Mouse (Mus musculus) adipocyte (in vitro differentiated cells): ENCODE data around the gene Psmd9.

Experiments used
- DNase-seq: peaks from one replicate; pipeline ENCODE4 v3.0.0-alpha.2; 2016; ENCODE audit warnings: low spot score

The Psmd9 gene

DNA sequence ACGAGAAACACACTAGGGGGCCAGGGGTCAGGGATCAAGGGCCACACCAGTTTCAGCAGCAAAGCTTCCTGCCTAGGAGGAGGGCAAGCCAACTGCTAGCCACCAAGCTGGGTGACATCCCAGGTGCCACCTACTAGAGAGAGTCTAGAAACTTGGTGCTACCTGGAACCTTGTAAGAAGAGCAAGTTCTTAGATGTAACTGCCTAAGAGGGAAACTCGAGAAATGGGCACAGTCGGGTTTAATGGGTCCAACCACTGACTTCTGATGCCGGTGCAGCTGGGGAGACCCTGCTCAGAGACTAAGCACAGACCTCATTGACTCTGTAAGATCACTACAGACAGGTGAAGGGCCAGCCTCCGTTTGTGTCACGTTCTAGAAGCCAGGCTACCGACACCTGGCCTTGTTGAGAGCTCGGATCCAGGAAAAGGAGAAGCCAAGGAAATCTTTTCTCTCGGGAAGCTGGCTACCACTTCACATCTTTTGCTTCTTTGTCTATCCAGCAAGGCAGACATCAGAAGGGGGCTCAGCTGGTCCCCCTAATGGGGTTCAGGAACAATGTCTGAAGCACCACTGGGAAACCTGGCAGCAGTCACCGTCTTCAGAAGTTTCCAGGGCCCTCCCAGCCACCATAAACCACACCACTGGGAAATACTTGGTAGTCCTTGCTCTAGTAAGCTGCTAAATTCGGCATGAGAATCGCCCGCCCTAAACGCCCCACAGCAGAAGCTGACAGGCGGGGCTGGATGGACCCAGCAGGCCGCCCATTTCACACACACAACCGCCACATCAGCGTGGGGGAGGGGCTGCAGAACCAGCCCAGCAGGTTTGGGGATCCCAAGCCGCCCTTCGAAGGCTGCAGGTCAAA lies 31.9 kb upstream of the Psmd9 start:
- DNase-seq = peak; percentile 97

DNA sequence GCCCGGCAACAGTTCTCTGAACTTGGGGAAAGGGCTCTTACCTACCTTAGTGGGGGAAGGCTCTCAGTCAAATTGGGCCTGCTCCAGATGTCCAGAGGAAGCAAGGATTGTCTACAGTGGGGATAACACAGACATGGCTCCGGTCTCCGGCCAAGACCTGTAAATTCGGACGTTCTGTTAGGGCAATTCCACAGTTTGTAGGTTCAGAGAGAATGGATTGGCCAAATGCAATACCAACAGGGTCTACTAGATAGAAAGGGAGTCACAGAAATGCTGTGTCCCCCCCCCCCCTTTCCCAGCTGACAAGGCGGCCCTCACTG lies 31.3 kb upstream of the Psmd9 start:
- DNase-seq = no peak

DNA sequence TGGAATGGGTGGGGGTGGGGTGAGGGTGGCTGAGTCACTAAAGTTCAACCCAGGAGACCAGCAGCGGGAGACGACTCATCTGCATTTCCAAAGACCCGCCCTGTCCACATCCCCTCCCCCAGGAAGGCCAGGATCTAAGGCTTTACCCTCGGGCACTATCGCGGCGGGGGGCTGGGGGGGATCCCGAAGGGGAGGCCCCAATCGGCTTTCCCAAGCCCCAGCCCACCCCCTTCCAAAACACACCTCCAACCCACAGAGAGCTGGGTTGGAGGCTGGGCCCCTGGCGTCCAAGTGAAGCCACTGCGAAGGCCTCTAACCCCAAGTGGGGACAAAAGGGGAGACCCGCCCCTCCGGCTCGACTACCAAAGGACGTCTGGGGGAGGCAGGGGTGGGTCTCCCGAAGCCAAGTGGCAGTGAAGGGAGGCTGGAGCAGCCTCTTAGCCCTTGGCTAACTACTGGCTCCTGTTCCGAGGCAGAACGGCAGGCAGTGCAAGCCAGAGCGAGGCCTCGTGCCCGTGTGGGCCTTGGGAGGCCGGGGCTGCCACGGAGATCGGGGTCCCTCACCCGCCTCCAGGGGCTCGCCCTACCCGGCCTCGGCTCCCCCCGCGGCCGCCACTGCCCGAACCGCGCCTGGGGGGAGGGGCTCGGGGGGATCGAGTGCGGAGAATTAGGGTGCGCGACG lies 30.8 kb upstream of the Psmd9 start:
- DNase-seq = peak; percentile 96

DNA sequence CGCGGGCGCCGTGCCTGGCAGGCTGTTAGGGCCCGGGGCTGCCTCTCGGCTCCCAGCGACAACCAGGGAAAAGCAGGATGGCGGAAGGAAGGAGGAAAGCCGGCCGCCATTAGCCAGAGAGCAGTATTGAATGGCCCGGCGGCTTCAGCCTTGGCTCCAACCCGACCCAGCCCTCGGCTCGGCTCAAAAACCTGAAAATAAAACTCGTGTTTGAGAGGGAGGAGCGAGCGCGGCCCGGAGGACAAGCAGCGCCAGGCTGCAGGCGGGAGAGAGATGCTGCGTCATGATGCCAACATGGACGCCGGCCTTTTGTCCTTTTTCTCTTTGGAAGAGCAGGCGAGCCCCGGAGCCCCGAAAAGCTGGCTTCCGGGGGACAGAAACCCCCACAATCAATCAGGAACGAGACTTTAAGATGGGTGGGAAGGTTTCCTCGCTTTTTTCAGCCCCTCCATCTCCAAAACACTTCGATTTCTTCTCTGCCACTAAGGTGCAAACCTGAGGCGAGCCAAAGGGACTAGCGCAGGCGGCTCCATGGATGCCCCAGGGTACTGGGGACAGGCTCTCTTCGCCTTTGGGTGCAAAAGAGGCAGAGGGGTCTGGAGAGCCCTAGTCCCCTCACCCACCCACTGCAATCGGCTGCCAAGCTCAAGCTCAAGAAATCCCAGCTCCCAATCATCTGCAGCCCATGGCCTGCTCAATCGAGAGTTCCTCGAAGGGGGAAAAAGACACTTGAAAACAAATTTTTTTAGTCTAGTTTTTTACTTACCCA lies 30.1 kb upstream of the Psmd9 start:
- peak; percentile 92 for DNase-seq

DNA sequence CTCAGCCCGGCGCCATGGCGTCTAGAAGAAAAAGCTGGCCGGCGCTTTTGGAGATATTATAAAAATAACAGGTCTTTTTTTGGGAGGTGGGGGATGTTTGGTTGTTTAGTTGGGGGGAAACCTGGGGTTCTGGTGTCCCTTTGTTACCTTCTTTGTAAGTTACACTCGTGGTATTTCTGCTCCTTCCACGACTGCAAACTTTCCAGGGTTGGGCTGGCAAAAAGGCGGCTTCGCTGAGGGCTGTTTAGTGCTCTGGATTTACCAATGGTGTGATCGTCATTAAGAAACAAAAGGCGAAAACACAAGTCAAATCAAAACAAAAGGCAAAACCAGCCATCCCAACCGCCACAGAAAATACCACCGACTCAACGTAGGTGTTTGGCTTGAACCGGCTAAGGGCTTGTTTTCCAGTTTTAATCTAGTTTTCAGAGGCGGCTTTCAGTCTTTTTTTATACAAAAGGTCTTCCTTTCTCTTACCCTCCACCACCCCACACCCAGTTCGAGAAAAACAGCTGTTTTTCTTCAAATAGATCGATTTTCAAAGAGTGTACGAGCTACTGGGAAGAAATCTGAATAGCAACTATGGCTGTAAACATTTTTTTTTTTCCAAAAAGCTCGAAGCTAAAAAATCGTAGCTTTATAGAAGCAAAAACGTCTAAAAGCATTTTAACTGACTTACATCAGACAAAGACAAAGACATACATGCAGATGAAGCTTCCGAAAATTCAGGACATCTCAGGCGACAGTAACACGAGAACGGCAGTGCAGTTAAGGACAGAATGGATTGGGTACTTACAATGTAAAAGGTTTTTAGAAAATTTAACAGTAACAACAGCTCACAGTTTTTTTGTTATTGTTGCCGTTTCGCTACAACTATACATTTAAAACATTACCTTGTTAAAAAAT lies 29.2 kb upstream of the Psmd9 start:
- peak; percentile 74 for DNase-seq

DNA sequence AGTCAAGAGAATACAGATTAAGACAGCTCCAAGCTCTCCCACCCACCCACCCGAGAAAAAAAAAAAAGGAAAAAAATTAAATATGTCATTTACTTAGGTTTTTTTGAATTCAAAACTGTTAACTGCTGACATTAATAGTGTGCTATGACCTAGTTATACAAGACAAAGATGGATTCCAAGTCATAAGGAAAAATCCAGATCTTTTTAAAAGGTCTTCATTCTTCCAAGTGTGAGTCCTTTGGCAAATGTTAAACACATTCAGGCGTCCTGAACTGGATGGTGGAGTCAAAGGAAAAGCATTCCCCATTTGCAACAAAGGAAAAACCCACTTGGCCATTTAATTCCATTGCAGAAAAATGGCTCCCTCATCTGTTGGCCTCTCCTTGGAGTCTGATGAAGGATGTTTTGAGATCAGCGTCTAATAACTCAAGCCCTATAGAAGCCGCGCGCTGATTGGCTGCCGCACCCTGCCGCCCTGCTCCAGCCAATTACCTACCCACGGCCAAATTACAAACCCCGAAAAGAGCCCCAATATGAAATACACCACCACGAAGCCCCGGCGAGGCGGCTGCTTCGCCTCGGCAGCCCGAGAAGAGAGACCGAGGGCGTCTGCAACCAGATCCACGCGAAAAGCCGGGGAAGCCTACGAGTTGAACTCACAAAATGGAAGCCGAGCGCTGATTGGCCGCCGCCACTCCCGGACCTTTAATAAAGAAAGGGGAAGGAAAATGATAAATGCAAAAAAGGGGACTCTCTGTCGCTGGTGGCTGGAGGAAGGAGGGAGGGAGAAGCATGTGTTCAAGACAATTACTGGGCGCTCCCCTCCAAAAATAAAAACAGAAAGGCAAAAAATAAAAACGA lies 28.3 kb upstream of the Psmd9 start:
- DNase-seq = peak; percentile 97

DNA sequence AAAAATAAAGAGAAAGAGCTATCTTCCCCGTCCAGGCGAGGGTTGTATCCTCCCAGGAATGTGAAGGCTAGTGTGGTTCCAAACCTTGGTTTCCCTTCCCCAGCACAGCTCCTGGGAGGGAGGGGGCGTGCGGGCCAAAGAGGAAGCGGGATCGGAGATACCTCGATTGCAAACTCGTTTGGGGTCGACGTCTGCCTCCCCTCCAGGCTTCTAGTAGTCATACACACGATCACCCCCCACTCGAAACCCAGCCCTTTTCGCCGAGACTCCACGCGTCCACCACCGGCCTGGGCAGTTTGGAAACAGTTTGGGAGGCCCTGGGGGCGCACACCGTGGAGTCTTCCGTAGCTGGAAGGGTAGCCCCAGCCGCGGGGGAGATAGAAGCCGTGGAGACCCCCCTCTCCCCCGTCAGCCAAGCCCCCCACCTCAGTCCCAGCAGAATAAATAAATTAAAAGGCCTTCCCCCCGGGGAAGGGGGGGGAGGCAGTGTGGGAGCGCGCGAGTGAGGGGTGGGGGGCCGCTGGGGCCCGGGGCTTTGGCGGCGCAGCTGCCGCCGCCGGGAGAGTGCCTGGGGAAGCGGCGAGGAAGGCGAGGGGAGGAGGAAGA lies 27.6 kb upstream of the Psmd9 start:
- no peak for DNase-seq

DNA sequence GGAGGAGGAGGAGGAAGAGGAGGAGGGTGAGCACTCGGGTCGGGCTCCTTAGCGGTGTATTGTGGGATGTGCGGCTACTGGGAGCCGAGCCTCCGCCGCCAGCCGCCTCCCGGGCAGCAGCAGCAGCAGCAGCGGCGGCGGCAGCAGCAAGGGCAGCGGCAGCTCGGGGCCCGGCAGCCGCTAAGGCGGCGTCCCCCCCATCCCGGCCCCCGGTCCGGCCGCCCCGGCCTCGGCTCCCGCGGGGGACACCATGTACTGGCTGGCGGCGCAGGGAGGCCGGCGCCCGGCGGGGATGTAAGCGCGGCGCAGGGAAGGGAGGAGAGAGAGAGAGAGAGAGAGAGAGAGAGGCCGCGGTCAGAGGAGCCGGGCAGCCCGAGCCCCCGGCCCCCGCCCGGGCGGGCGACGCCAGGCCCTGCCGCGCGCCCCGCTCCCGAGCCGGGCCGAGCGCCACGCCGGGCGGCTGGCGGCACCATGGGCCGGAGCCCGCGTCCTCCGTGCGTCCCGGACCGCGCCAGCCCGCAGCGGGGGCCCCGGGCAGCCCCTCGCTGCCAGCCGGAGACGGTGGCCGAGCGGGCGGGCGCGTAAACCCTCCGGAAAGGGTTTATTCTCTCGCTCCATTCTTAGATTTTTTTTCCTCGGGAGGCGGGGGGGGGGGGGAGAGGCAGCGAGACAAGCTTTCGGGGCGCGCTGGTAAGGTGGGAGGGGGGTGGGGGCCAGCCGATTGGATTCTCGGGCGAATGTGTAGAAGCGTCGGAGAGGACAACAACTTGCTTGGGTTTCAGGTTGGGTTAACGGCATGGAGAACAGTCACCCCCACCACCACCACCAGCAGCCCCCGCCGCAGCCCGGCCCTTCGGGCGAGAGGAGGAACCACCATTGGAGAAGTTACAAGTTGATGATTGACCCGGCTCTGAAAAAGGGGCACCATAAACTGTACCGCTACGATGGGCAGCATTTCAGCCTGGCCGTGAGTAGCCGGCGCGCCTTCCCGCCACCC lies 26.8 kb upstream of the Psmd9 start, which contains the start of gene Setd1b:
TSS of gene Setd1b (plus strand) at position 33 of the 997 bp plus-strand sequence.
- peak; percentile 68 for DNase-seq

DNA sequence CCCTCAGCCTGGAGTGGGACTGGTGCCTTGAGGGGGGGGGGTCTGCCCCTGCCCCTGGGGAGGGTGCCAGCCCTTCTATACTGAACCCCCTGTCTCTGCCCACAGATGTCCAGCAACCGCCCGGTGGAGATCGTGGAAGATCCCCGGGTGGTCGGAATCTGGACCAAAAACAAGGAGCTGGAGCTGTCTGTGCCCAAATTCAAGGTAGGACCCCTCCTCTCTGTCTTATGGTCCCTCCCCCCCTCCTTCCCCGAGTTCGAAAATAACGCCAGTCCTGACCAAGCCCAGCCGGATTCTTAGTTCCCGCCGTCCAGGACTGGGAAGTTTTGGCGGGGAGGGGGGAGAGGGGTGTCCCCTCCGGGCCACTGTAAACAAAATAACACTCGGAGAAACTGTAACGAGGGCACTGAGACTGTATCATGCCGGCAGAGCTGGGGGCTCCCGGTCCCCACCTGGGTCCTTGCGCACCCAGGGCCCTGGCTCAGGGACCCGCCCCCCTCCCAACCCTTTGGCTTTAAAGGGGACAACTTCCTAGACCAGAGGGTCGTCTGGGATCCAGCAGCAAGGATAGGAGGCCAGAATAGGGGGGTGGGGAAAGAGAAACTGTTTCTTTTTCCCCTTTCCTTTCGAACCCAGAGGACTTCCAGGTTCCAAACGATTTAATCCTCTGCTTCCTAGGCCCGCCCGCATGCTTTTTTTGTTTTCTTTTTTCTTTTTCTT lies 25.8 kb upstream of the Psmd9 start:
- DNase-seq = peak; percentile 60

DNA sequence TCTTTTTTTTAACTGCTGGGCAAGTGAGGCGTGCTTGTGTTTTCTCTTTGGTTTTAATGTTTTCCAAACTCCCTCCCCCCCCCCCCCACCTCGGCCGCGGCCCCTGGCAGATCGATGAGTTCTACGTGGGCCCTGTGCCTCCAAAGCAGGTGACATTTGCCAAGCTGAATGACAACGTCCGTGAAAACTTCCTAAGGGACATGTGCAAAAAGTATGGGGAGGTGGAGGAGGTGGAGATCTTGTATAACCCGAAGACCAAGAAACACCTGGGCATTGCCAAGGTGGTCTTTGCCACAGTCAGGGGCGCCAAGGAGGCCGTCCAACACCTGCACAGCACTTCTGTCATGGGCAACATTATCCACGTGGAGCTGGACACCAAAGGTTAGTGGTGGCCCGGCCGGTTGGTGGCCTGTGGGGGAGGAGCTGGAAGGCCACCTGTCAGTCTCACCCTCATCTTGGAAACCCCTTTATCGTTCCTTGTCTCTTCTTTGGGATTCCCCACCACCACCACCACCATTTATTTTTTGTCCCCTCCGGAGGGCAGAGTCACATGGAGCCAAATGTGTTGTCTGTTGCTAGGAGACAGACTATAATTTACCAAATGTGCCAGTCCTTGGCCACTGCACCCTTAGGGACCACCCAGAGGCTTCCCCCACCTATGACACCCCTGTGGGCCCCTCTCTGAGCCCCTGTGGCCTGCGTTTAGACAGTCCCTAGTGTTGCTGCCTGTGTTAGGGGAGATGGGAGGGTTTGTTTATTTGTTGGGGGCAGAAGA lies 25.1 kb upstream of the Psmd9 start:
- DNase-seq = no peak

DNA sequence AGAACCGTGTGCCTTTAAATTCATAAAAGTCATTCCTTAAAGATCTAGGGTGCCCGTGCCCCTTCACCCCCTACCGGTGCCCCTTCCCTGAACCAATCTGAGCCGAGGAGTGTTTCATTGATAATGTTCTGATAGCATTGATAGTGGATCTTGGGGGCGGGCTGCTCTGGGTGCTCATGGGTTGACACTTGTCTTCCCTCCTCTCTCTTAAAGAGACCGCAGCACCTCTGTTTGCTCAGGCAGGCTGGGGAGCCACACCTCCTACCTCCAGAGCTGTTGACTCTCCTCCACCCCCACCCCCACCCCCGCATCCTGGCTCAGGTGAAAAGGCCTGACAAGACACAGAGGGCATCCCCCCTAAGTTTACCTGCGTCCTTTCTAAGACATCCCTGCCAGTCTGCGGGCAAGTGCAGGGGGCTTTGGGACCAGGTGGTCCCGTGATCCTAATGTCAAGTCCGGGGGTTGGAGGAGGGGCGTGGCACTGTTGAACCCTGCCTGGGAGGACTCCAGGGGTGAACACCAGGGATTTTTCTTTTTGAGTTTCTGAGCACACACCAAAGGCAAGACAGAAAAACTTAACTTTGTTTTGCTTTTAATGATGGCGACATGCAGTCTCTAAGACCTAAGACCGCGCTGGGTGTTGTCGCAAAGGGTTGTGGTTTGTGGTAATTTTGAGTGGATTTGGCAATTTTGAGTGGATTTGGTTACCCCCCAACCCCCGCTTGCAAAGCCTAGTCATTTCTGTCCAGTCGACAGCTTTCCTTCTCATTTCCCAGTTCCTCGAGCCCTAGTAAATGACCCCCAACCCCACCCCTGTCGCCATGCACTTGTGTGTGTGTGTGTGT lies 24.2 kb upstream of the Psmd9 start:
- no peak for DNase-seq

DNA sequence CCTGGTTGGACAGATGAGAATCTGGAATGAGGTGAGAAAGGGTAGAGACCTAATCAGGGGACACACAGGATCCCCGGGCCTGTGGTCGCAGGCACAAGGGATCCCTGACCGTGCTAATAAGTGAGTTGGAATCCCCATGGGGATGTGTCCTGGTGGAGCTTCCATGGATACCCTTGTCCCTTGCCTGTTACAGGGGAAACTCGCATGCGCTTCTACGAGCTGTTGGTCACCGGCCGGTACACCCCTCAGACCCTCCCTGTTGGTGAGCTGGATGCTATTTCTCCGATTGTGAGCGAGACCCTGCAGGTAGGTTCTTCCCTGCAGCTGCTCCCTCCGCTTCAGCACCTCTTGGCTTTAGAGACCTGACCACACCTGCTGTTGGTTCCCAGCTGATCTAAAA lies 22.9 kb upstream of the Psmd9 start:
- no peak for DNase-seq

DNA sequence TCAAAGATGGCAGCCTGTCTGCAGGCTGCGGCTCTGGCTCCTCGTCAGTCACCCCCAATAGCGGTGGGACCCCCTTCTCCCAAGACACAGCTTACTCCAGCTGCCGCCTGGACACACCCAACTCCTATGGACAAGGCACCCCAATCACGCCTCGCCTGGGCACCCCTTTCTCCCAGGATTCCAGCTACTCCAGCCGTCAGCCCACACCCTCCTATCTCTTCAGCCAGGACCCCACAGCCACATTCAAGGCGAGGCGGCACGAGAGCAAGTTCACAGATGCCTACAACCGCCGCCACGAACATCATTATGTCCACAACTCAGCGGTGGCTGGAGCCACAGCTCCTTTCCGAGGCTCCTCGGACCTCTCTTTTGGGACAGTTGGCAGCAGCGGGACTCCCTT lies 21.6 kb upstream of the Psmd9 start:
- DNase-seq = no peak

DNA sequence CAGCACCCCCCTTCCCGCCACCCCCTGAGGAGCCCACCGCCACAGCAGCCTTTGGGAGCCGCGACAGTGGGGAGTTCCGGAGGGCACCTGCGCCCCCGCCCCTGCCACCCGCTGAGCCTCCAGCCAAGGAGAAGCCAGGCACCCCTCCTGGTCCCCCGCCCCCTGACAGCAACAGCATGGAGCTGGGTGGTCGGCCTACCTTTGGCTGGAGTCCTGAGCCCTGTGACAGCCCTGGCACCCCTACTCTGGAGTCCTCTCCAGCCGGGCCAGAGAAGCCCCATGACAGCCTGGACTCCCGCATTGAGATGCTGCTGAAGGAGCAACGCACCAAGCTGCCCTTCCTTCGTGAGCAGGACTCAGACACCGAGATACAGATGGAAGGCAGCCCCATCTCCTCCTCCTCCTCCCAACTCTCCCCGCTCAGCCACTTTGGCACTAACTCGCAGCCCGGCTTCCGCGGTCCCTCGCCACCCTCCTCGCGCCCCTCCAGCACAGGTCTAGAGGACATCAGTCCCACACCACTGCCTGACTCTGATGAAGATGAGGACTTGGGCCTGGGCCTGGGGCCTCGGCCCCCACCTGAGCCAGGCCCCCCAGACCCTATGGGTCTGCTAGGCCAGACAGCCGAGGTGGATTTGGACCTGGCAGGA lies 21.0 kb upstream of the Psmd9 start:
- DNase-seq = no peak

DNA sequence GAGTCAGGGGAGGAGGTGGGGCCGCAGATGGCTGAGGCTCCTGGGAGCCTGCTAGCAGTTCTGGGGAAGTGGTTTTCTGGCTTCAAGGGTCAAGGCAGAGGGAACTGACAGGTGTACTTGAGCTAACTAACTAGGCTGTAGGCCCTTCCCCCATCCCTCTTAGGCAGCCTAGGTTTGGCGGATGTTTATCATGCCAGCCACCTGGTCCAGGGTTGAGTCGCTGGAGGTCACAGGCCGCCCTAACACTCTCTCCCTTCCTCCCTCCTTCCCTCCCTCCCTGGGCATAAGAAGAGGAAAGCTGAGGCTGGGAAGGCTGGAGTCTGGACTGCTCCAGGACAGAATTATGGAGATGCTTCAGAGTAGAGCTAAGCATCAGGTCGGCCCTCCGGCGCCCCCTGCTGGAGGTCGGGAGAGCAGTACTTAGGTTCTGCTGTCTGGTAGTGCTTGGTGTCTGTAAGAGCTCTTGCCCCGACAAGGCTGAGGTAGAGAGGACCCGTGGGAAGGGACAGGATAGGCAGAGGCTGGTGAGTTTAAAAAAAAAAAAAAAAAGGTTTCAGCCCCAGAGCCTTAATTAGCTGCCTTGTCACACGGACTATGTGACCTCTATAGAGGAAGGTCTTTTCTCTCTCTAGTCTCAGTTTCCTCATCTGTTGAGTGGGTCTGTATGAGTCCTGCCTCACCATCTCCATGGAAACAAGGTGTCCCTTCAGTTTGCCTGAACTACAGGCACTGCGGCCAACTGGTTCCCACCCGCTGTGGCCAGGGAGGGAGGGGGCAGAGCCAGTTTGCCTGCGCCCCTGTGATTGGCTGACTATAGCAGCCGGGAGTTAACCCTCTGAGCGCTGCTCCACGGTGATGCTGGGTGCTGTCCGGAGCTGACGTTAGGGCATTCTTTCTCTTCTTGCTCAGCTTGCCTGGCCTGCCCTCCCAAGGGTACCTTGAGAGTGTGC lies 19.5 kb upstream of the Psmd9 start:
- DNase-seq = peak; percentile 89
